Mouse (Mus musculus) layer of hippocampus, adult 8-10 months (tissue): ENCODE measurements at regions not wholly inside any gene's neighbourhood (a gene's known extent, or its start where the extent isn't known, plus 50 kb on each side); places are given as distances from the start of the nearest gene placed in this dataset.

ENCODE experiments used
- DNase-seq, 2 experiments: peaks; one replicate each; pipeline ENCODE4 v3.0.0; 2022; ENCODE audit warnings: low spot score in 2 of 2
- microRNA-seq, 2 experiments: library from miRNA; unstranded; fragments of <30 nt; microRNA quantifications; one replicate each; pipeline ENCODE4 v1.2.0; 2022

DNA sequence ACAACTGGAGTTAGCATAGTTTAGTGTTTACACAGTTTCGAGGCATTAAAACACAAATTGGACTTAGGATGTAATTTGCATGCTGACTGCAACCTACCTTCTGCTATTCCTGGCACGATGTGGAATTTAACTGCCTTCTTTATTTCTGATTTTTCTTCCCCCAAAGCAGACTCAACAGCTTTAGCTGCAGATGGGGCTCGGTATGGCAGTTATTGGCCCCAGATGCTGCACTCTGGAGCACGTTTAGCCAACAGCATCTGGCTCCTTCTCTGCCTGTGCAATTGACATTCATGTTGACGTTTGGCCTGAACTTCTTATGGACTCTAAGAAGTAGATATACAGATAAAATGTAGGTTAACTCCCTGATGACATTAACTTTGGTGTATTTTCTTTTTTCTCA lies 625.8 kb upstream of the Gm597 start:
- DNase-seq, result peak; percentile 9 to 15

DNA sequence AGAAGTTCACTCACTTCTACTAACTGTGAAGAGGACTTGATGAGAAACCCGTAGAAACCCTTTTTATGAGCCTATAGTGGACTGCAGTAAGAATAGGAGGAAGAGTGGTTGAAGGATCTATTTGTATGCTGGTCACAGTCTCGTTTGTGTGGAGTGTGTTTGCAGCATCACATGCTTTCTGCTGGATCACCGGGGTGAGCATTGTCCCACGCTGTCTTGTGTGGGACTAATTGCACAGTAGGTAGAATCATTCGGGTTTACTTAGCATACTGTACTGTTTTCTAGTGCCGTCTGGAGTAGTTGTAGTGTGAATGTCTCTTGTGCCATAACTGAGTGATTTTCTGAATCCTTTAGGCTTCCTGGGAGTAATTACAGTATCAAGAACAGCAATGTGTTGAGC lies 624.1 kb upstream of the Gm597 start:
- no peak for DNase-seq

DNA sequence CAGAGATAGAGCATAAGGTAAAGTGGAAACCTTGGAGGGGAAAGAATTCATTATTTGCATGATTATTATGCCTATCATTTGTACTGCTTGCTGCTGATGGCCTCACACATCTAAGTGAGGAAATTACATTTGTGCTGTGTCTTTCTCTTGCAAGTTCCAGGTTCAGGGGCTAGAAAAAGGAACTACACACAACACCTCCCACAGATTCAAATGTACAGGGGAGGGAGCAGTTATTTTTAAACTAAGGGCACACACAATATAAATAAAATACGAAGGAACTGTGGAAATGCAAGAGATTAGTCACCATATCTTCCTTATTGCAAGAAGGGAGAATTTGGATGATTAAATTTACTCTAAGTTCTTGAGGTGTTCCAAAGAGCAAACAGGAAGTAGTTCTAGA lies 583.7 kb upstream of the Gm597 start:
- no peak for DNase-seq

DNA sequence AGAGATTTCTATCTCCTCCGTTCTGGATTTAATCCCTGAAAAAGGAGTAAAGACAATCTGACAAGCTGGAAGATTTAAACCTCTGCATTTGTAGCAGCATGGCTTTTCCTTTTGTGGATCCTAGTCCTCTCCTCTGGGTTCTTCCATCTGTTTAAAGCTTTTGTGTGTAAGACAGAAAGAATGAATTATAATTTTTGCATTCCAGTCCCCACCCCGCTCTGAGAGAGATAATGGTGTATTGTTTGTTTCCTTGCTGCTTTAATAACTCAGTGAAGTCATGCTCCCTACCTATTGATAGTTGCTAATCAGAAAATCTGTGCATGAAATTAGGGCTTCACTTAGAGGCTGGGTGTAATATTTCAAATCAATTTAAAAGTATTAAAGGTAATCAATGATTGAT lies 561.5 kb upstream of the Gm597 start:
- no peak for DNase-seq

DNA sequence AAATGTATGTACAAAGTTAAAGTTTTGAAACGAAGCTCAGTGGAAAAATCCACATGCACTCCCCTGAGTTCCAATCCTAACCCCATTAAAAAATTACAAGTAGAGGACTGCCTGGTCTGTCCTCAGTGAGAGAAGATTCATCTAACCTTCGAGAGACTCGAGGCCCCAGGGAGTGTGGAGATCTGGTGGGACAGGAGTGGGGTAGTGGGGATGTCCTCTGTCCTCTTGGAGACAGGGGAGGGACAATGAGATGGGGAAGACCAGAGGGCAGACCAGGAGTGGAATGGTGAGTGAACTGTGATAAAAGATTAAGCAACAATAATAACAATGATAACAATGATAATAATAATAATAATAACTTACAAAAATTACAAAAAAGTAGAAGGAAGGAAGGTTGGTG lies 560.9 kb upstream of the Gm597 start:
- DNase-seq, result no peak

DNA sequence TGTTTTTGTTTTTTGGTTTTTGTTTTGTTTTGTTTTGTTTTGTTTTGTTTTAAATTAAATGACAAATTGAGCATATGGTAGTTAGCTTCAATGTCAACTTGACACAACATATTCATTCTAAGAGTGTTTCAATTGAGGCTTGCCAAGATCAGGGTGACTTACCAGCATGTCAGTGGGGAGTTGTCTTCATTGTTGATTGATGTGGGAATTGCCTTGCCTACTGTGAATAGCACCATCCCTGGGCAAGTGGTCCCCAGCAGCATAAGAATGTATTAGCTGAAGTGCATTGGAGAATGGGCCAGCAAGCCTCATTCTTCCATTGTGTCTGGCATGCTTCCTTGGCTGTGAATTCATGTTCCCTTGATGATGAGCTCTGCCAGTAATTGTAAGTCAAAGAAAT lies 548.9 kb upstream of the Gm597 start:
- DNase-seq, result no peak

Small RNA genes lying in the stretch of these regions (microRNA-seq; reads per million reads assigned to microRNA genes)
- gene Gm23785, result 0 reads per million in 2 experiments
